Mouse (Mus musculus) kidney, adult 2 months (tissue): ENCODE data around the gene Omt2a.
"Not testable (repeated sequence)": the region's sequence is repeated elsewhere in the genome, so short reads cannot be mapped to it uniquely, and the experiment has no call there.

ENCODE experiments used
- CTCF ChIP-seq: fragments of 200-500 bp; conservative IDR thresholded peaks from 2 replicates; pipeline ENCODE4 v1.5.1; 2011; ENCODE audit warnings: low read depth, mild to moderate bottlenecking, control low read depth, low read length, moderate library complexity, mixed read lengths; ENCODE audit not compliant: insufficient read depth, insufficient read length
- POLR2A ChIP-seq: fragments of 200-500 bp; IDR thresholded peaks from one replicate; pipeline ENCODE4 v1.6.1; 2011; ENCODE audit warnings: low read depth, low read length, control low read depth

GRCm38 (mm10) chr9:78282002-78282711 is 32.4 kb downstream of the Omt2a start:
- TF ChIP-seq POLR2A, CTCF: not testable (repeated sequence)
